Mouse (Mus musculus) G1E (cell line): ENCODE measurements at regions not wholly inside any gene's neighbourhood (a gene's known extent, or its start where the extent isn't known, plus 50 kb on each side); places are given as distances from the start of the nearest gene placed in this dataset.

Source experiments
- CTCF ChIP-seq: IDR thresholded peaks from 2 replicates; pipeline ENCODE4 v1.5.1; 2012; ENCODE audit warnings: low read depth, low read length, inconsistent platforms, mixed read lengths
- GATA1 ChIP-seq: IDR thresholded peaks from 2 replicates; pipeline ENCODE4 v1.6.1; 2012; ENCODE audit warnings: borderline replicate concordance, low read length, inconsistent platforms, mixed read lengths
- TAL1 ChIP-seq: conservative IDR thresholded peaks from 2 replicates; pipeline ENCODE4 v1.6.1; 2012; ENCODE audit warnings: low read depth, low read length, inconsistent platforms, mixed read lengths

DNA sequence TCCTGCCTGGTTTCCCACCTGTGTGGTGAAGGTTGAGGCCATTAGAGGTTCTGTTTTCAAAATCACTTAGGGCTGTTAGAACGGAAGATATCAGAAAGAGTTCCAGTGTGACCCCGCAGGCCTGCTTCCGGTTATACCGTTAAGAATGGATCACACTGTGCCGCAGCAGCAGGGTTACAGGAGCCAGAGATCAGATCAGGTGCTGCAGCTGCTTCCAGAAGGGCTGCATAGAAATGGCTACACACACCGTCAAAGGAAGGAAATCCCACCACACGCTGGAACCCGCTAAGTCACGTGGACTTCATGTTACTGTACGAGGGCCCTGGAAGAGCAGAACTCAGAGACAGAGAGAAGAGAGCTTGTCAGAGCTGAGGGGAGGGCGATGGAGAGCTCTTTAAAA lies 282.1 kb upstream of the Cxcr4 start:
- TF ChIP-seq CTCF (no peak), TAL1 (no peak), GATA1 (no peak)
